Mouse (Mus musculus) NIH3T3 (cell line): Measurements from ENCODE around the gene Pphln1.

Experiments
- DNase-seq: peaks from one replicate; pipeline ENCODE4 v3.0.0-alpha.2; 2012; ENCODE audit warnings: low read depth

Gene Pphln1

GRCm38 (mm10) chr15:93503201-93503745 is 105.1 kb downstream of the Pphln1 start:
- DNase-seq: no peak

GRCm38 (mm10) chr15:93504808-93505207 is 106.7 kb downstream of the Pphln1 start:
- DNase-seq: no peak

GRCm38 (mm10) chr15:93510690-93511336 is 112.7 kb downstream of the Pphln1 start:
- DNase-seq: no peak

- no peak for DNase-seq
Measured at GRCm38 (mm10) chr15:93512437-93512836, 114.3 kb downstream of the Pphln1 start.

GRCm38 (mm10) chr15:93513939-93514341 is 115.8 kb downstream of the Pphln1 start:
- no peak for DNase-seq

GRCm38 (mm10) chr15:93515316-93515715 is 117.2 kb downstream of the Pphln1 start:
- no peak for DNase-seq

- no peak for DNase-seq
Measured at GRCm38 (mm10) chr15:93517022-93517565, 118.9 kb downstream of the Pphln1 start.

GRCm38 (mm10) chr15:93518143-93518902 is 120.2 kb downstream of the Pphln1 start:
- peak; percentile 53 for DNase-seq

- peak; percentile 83 for DNase-seq
Measured at GRCm38 (mm10) chr15:93518941-93519835, 121.0 kb downstream of the Pphln1 start.

GRCm38 (mm10) chr15:93519836-93520826 is 122.0 kb downstream of the Pphln1 start:
- DNase-seq: peak; percentile 73

- no peak for DNase-seq
Measured at GRCm38 (mm10) chr15:93521088-93521786, 123.1 kb downstream of the Pphln1 start.

- no peak for DNase-seq
Measured at GRCm38 (mm10) chr15:93521787-93522180, 123.6 kb downstream of the Pphln1 start.

- no peak for DNase-seq
Measured at GRCm38 (mm10) chr15:93525305-93525917, 127.3 kb downstream of the Pphln1 start.

GRCm38 (mm10) chr15:93529831-93530702 is 131.9 kb downstream of the Pphln1 start:
- peak; percentile 38 for DNase-seq

GRCm38 (mm10) chr15:93530703-93531032 is 132.5 kb downstream of the Pphln1 start:
- no peak for DNase-seq

- DNase-seq: no peak
Measured at GRCm38 (mm10) chr15:93536191-93536590, 138.0 kb downstream of the Pphln1 start.

GRCm38 (mm10) chr15:93537745-93538144 is 139.6 kb downstream of the Pphln1 start:
- no peak for DNase-seq

GRCm38 (mm10) chr15:93538551-93539205 is 140.5 kb downstream of the Pphln1 start:
- no peak for DNase-seq
